Mouse (Mus musculus) retina, postnatal 1 day (tissue): ENCODE data around the gene Pitpnm1.
"Not testable (repeated sequence)": the region's sequence is repeated elsewhere in the genome, so short reads cannot be mapped to it uniquely, and the experiment has no call there.

Experiments used
- DNase-seq: peaks from one replicate; pipeline ENCODE4 v3.0.0-alpha.2; 2012

Pitpnm1 gene

DNA sequence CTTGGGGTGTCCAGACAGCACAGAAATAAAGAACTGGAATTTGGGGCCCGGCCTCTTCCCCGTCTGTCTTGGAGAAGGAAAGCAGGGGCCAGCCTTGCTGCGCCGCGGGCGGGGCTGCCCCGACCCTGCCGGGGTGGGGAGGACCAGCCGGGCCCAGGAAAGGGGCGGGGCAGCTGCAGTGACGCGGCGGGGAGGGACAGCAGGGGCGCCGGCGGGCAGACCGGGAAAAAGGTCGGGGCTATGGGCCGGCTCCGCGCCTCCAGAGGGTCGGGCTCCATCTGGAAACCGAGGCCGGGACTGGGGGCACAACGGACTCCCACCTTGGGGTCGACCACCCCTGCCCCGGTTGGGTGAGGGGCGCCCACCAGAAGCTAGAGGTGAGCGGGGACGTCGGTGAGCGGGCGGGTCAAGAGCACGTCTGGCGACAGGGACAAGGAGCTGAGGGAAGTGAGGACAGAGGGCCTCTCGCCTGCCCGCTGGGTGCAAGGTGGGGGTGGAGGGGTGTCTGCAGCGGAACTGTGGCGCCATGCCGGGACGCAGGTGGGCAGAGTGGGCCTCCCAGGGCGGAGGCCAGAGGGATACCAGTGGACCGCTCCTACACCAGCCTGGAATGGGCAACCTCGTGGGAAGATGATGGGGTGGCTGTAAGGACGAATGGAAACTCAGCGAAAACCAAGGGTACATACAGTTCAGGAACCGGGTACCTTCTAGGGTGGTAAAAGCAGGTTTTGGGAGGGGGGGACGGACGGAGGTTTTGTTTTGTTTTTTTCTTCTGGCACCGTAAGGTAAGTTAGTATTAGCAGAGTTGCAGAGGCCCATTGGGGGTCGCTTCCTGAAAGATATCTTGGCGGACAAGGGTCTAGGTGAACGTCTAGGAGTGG is at the start of gene Pitpnm1:
Gene Pitpnm1, plus strand, starts transcription at position 162 of the 881 bp plus-strand sequence.
- peak; percentile 78 for DNase-seq

DNA sequence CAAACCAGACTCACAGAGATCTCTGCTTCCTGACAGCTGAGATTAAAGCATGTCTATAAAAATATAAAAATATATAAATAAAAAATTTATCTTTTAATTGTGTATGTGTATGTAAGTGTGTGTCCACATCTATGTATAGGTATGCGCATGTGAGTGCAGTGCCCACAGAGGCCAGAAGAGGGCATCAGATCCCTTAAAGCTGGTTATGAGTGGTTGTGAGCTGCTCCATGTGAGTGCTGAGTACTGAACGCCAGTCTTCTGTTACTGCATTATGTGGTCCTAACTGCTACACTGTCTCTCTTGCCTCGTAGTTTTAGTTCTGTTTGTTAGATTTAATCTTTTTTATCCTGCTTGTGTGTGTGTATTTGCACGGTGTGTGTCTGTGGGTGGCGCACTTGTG is 48.8 kb upstream of the Pitpnm1 start:
- DNase-seq: no peak

DNA sequence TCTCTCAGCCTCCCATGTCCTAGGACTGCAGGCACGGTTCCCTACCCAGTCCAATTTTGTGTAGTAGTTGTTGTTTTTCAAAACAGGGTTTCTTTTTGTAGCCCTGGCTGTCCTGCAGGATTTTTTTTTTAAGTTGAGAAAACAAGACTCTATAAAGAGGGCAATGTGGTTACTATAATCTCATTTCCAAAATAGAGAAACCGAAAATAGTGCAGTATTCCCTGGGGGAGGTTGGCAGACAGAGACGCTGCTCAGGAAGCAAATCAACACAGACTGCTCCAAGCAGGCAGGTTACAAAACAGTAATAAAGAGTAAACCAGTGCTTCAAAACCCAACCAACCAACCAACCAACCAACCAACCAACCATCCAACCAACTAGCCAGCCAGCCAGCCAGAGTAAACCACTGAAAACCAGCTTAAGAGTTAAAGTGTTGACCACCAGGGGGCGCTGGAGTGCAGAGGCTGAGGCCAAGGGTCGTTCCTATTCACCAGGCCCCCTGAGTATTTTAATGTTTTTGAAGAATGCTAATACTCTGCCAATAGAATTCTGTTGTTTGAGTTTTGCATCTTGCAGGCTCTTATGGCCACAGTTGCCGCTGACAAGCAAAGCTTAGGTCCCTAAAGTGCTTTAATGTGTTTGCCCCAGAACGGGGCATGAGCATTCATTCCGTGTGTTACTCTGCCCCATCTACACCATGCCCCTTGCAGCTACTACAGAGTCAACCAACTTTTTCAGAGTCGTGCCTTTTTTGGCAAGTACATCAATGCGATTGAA is 47.9 kb upstream of the Pitpnm1 start:
- peak; percentile 75 for DNase-seq

DNA sequence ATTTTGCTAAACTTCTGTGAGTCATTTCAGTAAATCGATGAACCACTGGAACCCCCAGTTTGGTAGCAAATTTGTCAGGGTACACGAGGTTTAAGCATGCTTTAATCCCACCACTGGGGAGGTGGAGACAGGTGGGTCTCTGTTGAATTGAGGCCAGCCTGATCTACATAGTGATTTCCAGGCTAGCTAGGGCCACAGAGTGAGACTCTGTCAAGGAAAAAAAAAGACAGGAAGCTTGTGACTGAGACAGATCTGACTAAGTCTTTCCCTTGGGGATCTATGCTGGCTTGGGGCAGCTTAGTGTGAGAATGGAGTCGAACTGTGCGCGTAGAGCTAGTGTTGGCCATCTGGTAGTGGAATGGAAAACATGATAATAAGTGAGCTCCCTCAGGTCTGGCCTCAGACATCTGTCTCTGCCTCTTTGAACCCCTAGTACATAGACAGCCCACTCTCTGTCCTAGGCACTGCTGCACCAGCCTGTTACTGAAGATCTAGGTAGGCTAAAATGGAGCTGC is 47.2 kb upstream of the Pitpnm1 start:
- DNase-seq: no peak

DNA sequence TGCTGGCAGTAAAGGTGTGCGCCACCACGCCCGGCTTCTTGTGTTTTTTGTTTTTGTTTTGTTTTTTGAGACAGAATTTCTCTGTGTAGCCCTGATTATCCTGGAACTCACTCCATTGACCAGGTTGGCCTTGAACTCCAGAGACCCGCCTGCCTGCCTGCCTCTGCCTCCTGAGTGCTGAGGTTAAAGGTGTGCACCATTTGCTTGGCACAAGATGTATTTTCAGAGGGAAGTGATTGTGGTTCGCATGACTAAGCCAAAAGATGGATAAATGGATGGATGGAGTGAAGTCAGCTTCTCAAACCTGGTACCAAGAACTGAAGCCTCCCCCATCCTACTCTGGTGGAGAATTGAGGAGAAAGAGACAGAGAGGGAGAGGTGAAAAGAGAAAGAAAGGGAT is 45.2 kb upstream of the Pitpnm1 start:
- no peak for DNase-seq

DNA sequence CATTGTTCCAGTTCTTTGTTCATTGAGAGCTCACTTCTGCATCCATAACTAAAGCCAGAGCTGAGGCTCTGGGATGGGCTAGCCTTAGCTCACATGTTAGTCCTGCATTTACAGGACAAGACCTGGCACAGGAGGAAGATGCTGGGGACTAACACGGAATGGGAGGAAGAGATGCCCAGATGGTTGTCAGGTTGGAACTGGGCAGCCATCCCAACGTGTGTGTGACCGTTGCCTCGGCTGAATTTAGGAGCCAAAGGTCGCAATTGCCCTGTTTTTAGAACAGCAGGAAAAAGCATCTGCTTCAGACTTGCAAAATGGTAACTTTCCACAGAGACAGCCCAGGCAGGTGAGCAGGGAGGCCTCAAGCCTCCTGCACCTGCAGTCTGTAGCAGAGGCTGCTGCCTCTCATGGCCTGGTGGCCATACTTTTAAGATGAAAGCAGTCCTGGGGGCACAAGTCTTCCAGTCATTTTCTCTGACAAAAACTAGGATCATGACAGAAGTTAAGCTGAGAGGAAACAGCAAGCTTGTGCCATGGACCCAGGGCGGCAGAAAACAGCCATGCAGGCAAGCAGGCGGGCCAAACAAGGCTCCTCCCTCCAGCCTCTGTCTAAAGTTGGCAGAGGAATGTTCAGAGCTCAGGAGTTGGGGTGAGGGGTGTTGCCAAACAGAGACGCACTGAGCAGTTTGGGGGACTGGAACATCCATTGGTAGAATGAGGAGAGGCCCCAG is 44.4 kb upstream of the Pitpnm1 start:
- DNase-seq: no peak

DNA sequence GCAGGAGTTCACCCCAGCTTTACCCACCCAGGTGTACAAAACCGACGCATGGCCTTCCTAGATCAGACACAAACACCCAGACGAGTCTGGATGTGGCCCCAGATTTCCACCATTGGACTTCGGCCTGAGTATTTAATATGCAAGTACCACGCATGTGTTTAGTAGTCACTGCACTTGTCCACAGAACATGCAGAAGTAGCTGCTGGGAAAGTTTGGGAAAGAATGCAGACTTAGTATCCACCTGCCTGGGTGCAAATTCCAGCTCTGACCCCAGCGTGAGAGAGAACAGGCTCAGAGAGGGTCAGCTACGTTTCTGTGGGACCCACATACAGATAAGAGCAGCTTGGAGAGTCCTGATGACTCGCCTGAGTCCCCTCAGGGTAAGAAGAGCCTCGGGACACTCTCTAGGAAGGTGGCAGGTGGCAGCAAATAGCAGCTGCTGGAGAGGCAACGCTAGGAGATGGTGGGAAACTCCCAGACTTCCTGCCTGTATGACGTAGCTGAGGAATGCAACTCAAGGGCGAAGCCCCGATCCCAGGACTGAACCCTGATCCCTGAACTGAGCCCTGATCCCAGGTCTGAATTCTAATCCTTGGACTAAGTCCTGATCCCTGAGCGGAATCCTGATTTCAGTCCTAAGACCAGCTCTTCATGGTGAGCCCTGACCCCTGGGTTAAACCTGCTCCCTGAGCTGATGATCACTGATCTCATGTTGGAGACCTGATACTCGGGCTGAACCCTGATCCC is 43.7 kb upstream of the Pitpnm1 start:
- peak; percentile 45 for DNase-seq

DNA sequence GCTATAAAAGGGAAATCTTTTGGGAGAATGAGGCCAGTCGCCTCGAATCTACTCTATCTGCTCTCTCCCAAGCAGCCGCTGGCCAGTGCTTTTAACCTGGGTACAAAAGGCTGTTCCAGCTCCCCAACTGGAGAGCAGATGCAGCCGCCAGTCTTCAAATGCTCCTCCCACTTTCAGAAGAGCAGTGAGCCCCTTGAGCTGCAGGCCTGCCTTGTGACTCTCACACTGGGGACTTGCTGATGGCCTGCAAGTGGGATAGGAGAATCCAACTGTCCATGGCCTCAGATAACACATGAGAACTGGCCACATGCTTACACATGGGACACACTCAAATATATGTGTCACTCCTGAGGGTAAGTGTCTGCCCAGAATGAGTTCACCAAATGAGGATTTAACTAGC is 43.1 kb upstream of the Pitpnm1 start:
- DNase-seq: peak; percentile 19

DNA sequence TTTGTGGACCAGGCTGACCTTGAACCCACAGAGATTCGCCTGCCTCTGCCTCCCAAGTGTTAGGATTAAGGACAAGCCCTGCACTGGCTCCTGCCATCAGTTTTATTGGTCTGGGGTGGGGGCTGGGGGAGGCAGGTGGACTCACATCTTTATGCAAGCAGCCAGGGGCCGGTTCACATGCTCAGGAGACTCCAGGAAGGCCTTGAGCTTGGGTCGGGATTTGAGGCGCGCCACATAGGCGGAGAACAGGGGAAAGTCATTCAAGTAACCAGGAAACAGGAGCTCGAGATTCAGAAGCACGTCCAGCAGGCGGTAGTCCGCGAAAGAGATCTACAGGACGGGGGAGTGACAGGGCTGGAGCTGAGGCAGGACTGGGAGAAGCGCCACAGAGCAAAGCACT is 42.4 kb upstream of the Pitpnm1 start:
- no peak for DNase-seq

DNA sequence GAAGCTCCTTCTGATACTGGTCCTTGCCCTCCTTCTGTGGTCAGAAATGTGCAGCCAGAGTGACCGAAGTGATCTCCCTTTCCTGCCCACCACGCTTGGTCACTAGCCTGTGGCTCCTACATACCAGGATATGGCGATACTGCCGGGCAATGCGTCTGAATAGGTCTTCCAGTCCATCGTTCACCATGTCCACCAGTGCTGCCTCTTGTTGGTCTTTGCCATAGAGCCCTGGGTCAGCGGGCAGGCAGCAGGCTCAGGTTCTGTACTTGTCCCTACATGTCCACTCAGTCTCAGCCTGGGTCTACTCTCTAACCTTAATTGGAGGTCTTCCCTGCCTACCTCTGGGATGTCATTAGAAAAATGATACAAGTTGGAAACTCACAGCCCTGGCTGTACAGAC is 41.8 kb upstream of the Pitpnm1 start:
- no peak for DNase-seq

DNA sequence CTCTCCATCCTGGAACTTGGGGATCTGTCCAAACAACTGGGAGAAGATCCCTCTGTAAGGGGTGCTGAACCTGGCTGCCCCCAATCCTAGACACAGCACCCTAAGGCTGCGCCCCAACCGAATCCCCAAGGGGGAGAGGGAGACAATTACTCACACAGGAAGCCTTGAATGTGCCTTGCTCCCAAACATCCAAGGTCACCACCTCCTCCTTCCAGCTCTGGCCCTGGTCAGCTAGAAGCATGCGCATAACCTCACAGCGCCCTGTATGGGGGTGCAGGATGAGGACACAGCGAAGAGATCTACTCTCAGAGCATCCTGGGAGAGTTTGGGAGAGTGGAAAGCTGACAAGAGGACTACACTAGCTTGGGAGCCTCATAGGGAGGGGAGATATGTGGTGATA is 41.2 kb upstream of the Pitpnm1 start:
- DNase-seq: no peak

DNA sequence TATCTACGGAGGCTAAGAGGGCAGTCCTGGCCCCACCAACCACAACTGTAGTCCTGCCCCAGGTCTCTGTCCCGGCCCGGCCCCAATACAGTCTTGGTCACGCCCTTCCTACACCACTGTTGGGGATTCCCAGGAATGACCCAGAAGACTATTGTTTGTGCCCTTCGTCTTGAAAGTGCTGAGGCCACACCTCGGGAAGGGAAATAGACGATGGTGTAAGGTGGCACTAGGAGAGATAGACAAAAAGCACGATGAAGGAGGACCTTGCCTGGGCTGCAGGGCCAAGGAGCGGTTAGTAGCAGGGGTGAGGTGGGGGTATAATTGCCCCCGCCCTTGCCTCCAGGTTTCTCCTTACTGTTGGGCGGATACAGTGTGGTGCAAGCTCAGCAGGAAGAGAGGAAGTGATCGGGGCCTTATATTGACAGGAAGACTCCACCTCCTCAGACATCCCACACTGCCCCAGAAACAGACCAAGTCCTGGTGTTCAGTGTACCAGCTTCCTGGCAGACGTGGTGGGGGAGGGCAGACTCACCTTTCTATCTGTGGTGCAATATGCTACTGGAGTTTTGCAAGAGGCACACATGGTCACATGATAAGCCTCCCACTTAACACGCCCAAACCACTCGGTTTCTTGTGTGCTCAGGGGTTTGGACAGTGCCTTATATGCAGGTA is 40.6 kb upstream of the Pitpnm1 start, which contains the start of gene Gstp3:
Gene Gstp3, minus strand, starts transcription at position 501 of the 672 bp plus-strand sequence.
- DNase-seq: no peak

DNA sequence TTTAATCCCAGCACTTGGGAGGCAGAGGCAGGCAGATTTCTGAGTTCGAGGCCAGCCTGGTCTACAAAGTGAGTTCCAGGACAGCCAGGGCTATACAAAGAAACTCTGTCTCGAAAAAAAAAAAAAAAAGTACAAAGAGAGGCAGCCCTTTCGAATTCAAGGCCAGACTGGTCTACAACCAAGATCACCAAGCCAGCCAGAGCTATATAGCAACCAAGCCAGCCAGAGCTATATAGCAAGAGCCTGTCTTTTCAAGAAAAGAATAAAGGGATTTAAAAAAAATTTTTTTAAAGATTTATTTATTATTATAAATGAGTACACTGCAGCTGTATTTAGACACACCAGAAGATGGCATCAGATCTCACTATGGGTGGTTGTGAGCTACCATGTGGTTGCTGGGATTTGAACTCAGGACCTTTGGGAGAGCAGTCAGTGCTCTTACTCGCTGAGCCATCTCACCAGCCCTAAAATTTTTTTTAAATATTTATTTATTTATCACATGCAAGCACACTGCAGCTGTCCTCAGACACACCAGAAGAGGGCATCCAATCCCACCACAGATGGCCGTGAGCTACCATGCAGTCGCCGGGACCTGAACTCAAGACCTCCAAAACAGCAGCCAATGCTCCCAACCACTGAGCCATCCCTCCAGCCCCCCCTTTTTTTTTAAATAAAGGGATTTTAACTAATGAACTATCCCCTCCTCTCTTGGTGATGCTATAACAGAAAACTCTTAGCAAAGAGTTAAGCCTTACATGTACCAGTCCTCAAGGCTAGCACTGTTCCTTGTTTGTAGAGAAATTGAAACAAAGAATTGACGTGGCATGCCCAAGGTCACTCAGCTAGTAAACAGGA is 39.5 kb upstream of the Pitpnm1 start:
- DNase-seq: not testable (repeated sequence)

DNA sequence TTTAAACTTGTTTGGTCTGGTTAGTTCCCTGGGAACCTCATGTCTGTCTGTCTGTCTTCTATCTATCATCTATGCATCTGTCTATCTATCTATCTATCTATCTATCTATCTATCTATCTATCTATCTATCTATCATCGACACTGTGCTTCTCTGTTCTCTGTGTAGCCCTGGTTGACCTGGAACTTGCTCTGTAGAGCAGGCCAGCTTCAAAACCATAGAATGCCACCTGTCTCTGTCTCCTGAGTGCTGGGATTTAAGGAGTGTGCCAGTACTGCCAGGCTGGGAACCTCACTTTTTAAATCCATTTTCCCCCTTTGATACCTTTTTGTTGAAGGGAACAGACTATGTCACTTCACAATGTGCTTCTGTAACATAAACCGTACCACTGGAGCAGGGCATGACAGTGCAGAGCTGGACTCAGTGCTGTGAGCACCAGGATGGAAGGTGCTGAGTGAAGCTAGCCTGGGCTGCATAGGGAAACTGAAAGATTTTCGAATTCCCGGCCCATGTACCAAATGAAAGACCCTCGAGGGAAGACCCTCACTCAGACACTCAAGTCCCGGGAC is 38.8 kb upstream of the Pitpnm1 start:
- no peak for DNase-seq

DNA sequence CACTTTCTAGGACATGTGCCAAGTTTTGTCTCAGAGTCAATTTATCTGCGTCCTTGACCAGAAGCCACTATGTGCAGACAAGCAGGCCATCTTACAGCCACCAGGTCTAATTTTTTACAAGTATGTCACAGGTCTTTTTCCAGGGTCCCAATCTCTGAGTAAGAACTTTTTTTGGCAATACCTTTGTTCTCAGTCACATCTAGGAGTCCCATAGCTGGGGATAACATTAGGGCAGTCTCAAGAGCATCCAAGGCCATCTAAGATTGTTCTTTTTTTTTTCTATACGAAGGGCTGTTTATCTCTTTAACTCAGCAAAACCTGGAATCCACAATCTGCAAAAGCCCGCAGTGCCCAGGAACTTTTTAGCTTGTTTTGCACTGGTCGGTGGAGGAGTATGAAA is 36.4 kb upstream of the Pitpnm1 start:
- DNase-seq: not testable (repeated sequence)

DNA sequence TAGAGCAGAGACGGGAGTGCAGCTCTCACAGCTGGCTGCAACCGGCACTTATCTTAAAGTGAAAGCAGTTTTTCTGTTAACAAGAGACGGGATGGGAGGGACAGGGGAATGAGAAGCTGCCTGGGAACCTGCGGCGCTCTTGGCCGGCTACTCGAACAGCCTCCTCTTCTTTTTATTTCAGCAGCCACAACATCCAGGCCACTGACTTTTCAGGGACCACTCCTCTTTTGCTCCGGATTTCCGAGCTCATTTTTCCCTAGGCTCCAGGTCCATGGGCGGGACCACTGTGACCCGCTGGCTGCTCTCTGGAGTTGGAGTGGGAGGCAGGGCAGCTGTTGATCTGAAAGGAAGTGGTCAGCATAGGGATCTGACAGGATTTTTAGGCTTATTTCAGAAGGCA is 35.3 kb upstream of the Pitpnm1 start:
- DNase-seq: not testable (repeated sequence)

DNA sequence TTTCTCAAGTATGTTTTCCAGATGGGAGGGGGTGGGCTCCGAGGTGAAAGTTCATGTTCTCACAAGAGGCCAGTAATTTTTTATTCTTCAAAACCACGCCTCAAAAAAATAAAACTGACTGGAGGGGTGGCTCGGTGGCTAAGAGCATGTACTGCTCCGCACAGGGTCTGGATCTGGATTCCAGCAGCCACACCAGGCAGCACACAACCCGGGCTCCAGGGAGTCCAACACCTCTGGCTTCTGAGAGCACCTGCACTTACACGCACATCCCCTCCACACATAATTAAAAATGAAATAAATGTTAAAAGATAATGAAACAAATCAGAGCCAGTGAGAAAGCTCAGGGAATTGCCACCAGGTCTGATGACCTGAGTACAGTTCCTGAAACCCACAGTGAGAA is 33.5 kb upstream of the Pitpnm1 start:
- DNase-seq: no peak

DNA sequence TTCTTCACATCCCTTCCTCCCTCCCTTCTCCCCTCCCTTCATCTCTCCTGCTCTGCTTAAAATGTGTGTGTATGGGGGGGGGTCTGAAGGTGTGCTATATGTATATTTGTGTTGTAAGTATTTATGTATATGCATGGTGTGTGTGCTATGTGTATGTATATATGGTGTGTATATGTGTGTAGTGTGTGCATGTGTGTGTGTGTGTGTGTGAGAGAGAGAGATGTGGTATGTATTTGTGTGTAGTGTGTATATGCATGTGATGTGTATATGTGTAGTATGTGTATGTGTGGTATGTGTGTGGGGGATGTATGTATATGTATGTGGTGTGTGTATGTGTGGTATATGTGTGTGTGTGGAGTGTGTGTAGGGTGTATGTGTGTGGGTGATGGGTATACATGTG is 32.9 kb upstream of the Pitpnm1 start:
- no peak for DNase-seq

DNA sequence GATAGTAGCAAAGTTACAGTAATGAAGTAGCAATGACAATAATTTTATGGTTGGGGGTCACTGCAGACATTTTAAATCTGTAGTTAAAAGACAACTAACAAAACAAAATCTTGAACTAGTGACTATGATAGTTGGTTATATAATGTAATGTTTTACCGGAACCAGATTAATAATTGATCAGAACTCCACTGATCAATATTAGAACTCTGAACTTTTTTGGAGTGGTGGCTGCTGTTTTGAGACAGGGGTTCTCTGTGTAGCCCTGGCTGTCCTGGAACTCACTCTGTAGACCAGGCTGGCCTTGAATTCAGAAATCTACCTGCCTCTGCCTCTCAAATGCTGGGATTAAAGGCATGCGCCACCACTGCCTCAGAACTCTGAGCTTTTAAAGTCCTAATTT is 31.6 kb upstream of the Pitpnm1 start:
- DNase-seq: not testable (repeated sequence)

DNA sequence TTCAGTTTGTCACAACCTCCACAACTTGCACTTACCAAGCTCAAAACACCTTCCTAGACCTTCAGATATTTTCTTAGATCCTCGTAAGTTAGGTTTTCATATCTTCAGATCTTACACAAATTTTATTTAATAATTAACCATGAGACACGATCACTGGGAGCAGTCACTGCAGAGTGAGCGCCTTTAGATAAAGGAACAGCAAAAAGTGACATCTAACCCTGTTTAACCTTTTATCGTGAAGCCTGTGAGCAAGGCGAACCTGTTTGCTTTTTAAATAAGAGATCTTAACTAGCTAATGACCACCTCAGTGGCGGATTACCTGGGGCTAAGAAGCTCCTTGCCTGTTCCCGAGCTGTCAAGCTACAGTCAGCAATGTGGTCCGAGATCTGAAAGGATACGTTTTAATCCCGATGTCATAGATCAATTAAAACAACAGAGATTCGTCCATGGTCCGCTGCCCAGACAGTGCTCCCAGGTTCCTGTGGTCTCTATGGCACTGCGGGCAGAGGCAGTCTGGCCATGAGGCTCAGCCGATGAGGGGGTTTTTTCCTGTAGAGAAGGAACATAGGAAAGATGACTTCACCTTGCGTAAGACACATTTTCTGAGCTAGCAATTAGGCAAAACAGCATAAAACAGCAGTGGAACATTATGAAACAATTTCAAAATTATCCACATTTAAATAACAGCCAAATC is 30.9 kb upstream of the Pitpnm1 start:
- no peak for DNase-seq
